Mouse (Mus musculus) spleen, postnatal 14 days (tissue): ENCODE data around the gene Uap1.

Experiments
- DNase-seq, 2 experiments: peaks; one replicate each; pipeline ENCODE4 v3.0.0; 2021 to 2022; ENCODE audit warnings: low spot score in 2 of 2

Gene Uap1

DNA sequence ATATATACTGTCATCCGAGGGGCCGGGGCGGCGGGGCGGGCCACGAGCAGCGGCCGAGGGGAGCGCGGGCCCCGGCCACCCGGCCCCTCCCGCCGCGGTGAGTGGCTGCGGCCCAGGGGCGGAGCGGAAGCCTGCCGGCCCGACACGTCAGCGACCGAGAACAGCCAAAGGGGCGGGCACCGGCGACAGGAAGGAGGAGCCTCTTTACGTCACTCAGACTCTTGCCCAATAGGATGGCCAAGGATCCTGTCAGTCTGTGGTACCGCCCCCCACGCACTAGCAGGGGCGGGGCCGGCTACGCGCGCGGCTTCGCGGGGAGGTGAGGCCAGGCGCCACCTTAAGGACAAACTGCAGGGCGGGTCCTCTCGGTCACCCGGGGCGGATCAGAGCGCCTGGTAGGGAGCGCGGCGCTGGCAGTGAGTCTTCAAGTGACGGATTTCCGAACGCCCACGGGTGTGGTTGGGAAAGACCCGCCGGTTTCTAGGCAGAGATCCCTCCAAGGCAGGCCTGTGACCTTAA, at the start of gene Uap1:
Gene Uap1 (minus strand): TSS at position 144 of the 519 bp plus-strand sequence.
- DNase-seq: peak; percentile 96 to 98

DNA sequence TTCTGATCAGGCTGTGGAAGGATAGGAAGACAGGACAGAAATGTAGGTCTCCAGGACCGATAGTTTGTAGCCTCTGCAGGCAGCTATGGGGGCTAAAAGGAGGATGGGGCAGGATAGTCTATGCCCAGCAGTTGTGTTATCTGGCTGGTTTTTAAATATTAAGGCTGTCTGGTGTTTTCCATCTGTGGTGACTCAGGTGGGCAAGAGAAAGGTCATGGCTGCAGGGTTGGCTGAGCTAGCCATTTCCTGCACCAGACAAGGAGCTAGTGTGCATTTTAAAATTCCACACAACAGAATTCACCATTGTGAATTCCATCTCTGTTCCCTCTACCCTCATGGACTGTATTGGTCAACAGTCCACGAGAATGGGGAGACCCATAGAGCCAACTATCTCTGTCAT, 48.5 kb upstream of the Uap1 start:
- DNase-seq: no peak

DNA sequence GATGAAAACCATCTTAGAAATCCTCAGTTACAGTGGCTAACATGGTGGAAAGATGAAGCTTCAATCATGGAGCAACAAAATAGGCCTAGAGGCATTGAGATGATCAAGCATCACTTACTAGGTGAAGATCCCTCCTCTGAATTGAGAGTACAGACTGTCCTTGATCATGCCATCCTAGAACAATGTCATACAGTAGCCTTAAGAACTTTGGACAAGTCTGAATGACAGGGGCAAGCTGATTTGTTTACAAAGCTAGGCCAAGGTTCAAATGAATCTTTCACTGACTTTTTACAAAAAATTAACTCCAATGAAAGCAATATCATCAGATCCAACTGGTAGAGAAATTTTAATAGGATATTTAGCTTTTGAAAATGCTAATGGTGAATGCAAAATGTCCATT, 45.6 kb upstream of the Uap1 start:
- DNase-seq: no peak

DNA sequence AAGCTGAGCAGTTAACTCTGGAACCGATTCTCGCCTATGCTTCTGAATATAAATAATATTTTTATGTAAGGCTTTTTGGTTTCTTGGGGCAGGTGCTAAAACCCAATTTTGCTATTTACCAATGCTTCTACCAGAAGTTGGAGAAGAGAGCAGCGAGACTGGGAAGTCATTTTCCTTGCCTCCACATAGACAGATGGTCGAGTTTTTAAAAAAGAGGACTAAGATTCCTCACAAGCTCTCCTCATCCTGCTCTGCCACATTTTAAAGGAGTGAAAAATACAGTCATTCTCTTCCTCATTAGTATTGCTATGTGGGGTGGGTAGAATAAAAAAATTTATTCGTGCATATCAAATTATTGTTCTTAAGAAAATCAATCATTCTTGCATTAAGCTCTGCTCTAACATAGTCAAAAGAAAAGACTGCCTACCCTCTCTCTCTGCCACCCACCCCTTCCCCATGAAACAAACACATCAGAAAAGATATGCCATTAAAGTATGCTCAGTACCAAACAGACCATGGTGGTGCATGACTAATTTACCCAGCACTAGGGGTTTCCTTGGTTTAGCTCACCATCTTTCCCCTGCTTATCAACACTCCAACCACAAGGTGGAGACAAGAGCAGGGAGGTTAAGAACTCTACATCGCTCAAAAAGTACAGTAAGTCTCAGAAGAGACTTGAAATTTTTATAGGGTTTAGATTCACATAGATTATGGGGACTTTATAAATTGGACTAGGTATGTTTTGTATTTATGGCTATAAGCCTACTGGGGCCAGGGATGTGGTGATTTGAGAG, 43.5 kb upstream of the Uap1 start:
- no peak for DNase-seq

DNA sequence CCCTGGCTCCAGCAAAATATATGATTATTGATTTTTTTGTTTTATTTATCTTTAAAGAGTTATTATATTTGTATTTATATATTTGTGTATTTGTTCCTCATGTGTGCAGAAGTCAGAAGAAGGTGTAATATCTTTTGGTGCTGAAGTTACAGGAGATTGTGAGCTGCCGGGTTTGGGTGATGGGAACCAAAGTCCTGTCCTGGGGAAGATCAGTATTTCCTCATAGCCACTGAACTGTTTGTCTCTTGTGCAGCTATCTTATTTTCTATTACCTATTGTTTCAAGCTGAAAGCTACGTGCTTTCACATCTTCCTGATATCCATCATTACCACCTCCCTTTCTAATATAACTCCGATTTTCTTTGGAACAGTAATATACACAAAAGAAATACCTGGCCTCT, 40.8 kb upstream of the Uap1 start:
- DNase-seq: no peak

DNA sequence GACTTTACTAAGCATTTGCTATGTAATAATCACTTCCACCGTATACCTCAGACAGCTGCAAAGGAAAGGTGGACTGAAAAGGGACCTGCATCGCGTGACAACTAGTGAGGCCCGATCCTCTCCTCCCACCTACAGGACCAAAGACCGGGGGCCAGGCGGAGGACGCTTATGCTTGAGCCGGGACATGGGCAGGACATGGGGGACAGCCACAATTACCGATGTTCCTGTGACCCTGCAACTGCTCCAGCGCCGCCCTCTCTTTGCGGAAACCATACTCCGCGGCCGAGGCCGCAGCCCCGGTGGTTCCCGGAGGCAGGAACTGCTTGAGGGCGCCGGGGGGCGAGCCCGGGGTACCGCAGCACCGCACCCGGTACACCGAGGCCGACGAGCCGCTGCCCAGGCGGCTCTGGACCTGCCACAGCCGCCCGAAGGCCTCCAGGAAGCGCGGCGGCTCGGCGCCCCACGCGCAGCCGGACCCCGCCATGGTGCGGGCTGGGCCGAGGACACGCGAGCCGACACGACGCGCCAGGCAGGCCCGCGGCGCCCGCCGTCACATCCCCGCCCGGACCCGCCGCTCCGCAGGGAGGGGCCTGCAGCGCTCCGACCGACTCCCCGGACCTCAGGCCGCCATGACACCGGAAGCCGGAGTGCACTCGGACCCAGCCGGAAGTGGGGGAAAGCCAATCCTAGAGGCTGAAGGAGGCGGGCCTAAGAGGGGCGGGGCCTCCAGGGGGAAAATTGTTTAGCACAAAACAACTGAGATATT, 40.2 kb upstream of the Uap1 start, which contains the start of gene Uhmk1:
Gene Uhmk1 (minus strand): TSS at position 641 of the 766 bp plus-strand sequence.
- DNase-seq: peak; percentile 79 to 86

DNA sequence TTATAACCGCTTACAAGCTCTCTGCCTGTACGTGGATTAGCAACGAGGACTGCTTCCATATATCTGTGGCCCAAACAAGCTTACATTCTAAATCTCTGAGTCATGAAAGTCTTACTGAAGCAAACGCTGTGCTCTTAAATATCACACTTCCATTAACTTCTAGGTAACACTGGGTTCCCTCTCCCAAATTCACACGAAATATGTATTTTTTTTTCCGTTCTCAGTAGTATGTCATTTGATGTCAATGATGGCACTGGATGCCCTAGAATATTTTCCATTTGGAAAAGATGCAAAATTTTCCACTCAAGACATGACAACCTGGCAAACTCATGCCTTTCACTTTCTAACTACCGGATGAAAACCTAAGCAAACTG, 39.6 kb upstream of the Uap1 start:
- no peak for DNase-seq

DNA sequence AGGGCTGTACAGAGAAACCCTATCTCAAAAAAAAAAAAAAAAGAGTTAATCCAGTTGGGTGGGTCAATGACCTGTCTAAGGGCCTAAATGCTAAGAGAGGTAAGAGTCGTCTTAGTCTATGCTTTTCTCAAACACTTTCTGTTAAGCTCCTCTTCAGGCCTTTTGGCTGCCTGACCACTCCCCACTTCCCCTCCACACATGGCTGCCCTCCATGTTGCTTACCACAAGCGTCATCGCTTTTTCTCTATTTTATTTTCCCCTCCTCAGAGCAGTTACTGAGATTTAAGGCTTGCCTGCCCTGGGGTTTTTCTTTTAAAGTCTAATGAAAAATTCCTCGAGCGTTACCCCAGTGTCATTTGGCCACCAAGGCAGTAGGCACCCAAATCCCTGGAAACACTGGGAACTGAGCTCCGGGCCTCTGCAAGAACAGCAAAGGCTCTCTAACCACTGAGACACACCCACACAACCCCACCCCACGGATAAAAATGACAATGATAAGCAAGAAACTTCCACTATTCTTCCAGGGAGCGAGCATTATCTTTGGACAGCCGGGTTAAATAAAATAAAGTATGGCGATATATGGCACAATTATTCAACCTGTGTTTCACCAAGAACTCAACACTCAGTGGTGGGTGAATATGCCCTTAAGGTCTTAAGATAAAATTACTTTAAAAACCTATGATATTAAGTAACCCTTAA, 38.6 kb upstream of the Uap1 start:
- no peak for DNase-seq

DNA sequence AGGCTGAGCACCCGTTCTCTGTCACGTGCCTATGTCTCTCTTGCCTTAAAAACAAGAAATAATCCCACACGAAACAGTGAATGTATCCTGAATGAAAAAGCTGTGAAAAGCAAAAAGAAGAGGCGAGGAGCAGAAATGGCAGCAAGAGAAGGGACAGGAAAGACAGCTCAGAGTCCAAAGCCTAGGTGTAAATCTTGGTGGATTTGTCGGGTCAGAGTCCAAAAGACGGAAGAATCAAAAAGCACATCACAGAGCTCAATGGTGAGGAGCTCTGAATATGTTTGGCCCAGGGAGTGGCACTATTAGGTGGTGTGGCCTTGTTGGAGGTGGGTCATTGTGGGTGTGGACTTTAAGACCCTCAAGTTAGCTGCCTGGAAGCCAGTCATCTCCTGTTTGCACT, 31.6 kb upstream of the Uap1 start:
- DNase-seq: no peak

DNA sequence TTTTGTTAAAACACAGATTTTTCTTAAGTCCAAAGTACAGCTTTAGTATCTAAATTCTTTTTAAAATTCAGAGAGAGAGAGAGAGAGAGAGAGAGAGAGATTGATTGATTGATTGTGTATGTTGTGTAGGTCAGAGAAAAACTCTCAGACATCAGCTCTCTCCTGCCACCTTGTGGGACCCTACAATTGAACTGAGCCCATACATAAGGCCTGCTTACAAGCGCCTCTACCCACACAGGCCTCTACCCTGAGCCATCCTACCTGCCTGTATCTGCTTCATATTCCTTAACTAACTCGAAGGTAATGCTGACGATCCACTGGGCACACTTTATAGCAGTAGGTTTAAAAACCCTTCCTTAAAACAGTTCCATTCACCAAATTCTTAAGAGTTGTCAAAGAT, 25.6 kb upstream of the Uap1 start:
- DNase-seq: peak in 1 of 2 experiments; percentile 11

DNA sequence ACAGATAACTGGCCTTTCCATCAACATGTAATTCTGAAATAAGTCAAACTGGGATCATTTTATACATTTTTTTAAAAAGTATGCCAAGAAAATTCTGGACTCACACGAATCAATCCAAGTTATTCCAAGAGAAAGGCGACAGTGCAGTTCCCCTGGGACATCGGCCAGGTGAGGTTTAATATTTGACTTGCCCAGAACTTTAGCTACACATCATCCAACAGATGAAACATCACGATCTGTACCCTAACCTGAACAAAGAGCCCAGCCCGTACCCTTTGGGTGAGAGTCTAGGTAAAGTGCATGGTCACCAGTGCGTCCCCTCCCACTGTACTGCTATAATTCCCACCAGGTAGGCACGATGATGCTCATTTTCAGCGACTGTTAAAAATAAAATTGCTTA, 21.5 kb upstream of the Uap1 start:
- no peak for DNase-seq

DNA sequence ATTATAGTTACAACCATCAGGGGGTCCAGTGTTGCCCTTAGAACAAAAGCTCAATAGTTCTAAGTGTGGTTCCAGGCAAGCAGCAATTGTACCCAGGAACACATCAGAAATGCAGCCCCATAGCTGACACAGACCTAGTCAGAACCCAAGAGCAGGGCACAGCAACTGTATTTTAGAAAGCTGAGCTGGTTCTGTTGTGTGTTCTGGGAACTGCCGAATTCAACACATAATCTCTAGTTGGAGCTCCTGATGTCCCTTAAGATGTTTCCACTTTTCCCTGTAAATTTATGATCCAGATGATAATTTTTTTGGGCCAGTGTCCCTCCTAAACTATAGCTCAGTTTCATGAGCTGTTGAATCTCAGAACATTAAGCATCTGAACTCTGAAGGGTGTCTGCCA, 17.2 kb upstream of the Uap1 start:
- DNase-seq: no peak

DNA sequence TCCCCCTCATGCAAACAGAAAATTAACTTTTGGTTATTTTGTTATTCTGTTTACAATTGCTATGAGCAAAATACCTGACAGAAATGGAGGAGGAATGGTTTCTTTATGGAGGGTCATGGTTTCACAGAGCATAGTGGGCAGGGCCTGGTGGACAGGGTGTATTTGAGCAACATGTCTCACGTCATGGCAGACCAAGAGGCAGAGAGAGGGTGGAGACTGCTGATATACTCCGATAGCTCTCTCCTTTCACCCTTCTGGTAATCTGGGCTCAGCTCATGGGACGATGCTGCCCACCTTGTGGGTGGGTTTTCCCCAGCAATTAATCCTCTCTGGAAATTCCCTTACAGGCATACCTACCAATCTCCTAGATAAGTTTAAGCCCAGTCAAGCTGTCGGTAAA, 15.5 kb upstream of the Uap1 start:
- DNase-seq: no peak

DNA sequence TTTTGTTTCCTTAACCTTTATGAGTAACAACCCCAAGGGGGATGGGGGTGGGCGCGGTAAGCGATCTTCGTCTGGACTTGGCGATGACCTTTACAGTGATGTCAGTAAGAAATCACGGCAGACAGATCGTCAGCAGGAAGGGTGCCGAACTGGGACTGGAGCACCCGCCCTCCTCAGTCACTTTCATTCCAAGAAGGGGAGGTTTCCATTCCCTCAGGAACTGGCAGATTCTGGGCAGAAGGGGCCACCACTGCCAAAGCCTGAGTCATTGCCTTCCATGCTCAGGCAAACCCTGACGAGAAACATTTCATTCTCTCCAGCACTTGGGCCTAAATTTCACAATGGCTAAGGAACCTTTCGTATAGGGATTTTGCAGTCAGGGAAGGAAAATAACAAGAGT, 13.8 kb upstream of the Uap1 start:
- DNase-seq: no peak

DNA sequence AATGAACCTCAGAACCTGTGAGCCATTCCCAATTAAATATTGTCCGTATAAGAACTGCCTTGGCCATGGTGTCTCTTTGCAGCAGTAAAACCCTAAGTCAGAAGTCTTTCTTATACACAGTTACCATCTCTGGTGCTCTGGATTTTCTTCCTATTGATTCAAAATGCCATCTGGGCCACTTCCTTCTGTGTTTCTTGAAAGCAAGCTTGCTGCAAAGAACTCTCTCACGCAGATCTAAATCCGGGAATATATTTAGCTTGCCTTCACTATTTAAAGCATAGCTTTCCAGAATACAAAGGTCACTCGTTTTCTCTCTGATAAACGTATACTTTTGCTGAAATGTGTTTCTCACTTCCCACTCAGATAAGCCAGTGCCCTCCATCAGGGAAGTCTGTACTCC, 11.8 kb upstream of the Uap1 start:
- DNase-seq: no peak

DNA sequence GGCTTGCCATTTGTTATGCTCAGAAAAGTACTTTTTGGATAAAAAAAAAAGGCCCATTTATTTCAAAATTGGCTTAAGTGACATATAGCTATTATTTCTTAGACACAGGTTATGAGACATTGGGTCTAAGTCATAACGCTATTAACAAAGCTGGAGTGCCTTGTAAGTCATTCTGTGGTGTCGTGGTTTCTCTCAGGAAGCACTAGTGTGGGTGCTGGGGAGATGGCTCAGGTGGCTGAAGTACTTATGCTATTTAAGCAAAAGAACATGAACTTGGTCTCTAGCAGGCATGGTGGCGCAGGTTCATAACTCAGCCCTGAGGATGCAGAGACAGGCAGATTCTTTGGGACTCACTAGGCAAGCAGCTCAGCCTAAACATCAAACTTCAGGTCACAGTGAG, 10.4 kb upstream of the Uap1 start:
- DNase-seq: no peak

DNA sequence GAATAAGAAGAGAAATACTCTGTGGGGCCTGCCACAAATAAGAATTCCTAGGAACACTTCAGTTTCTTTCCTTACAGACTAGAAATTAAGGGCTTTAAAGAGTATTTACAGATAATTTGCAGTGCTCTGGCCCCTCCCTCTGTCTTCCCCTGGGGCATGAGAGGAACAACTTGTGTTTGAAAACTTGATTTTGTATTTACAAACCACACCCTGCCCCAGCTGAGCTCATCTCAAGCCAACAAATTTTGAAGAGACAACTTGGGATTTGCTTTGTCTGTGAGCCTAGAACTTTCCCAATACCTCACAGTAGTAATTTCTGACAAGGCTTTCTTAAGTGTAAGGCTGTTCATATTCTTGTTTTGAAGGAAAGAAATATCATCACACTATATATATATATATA, 7.9 kb upstream of the Uap1 start:
- DNase-seq: no peak

DNA sequence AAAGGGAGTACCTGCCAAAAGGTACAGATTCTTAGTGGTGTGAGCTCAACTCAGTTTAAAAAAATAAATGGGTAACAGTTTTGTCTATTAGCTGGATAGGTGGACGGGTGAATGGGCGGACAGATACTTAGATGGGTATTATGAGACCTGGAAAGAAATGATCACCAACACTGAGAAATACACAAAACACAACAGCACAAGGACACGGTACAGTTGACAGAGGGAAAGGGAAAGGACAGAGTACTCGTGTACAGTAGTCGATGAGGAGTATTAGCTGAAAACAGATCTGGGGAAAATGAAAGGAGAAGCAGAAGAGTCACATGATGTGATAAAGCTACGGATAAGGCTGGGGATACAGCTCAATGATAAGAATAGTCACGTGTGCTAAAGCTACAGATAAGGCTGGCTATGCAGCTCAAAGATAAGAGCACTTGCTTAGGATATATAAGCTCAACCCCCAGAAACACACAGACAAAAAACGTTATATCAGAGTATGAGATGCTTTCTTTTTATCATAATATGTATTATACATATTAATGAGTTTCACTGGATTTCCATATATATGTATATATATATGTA, 2.0 kb upstream of the Uap1 start:
- DNase-seq: no peak

DNA sequence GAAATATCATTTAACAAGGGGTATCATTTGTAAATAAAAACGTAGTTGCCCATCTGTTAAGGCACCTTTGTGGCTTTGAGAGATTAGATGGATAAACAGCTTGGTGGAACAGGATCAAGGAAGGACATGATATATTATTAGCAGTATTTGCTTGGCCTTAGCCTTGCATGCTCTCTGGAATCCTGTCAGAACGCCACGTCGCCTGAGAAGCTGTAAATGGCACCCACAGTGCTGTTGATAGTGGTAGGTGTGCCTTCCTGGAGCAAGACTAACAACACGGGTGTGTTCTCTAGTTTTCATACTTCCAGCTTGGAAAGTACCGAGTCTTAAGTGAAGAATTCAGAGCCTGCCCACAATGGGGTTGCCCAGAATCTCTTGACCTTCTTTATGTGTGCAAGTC, 1.1 kb upstream of the Uap1 start:
- no peak for DNase-seq

DNA sequence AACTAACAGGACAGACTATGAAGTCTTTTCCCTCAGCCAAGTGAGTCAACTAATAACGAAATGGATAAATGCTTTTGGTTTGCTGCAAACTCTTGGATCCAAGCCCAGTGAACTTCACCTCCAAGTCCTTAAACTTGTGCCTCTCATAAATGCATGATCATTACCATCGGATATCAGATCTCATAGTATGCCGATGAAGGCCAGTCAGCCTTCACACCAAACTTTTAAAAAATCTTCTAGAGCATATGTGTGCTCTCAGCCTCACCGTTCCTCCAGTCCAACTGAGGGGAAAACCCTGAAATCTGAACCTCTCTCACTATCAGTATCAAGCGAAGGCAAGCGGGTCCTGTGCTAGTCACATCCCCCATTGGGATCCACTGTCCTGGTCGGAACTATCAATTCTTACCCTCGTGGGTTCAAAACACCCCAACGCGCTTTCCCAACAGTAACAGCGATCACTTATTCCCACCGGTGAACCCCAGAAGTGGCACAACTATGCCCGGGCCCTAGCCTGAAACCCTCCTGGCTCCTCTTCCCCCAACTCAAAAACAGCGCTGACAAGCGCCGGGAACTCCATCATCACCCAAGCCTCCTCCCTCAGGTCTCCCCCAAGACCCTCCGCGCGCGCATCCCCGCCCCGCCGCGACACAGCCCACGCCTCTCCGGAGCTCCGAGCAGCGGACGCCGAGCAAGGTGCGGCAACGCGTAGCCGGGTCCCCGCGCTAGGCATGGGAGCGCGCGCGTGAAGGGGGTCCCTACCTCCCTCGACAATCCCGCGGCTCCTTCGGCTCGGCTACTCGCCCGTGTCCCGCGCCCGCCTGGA, 555 bp downstream of the Uap1 start:
- no peak for DNase-seq

DNA sequence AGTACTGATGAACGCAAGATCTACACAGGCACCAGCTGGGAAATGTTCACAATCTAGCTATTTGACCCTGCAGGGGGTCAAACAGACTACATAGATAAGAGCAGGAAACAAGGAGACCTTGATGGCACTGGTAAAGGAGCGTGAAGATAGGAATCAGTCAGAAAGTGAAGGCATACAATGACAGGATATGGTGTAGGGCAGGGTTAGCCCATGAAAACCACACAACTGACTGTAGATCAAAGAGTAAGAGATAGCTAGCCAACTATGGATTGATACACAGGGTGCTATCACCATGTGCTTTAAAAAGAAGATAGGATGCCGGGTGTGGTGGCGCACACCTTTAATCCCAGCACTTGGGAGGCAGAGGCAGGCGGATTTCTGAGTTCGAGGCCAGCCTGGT, 7.0 kb downstream of the Uap1 start:
- no peak for DNase-seq
